26 mouse cellular contexts compared by ENCODE assay signal in the genomic region with DNA sequence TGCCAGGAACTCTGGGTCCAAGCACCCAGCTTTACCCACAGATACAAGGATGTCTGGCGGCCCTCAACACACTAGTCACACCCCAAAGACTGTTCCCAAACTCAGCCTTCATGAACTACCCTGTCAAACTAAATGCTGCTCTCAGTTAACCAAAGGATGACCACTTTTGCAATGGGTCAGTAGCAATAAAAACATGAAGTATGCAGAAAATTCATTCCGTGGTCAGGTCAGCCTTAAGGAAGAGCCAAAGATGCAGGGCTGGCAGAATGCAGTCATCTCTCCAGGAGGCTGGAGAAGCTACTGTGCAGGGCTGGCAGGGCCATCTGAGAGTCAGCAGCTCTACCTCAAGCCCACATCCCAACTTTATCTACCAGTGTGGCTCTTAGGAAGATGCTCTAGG. TPM values are rescaled to one million over a fixed set of nuclear protein-coding genes. Genes with fewer than 3 reads are reported as not detected.
DNase-seq lines count a peak whose midpoint lies in the region; ATAC-seq and TF ChIP-seq lines count a peak whose summit lies in the region.
"Had no signal": no experiment of that assay in that cellular context is flagged by ENCODE, and none has a peak within 500 bp of the region (broad histone marks: within the 10 kb centered on the region; RNA-seq: fewer than 3 reads in every experiment).

No protein-coding gene starts in this region.

- H3K4me3 ChIP-seq in kidney, adult 2 months (ENCODE audit: insufficient read depth, low read depth, low read length), result no peak overlapping the region
- H3K4me3 ChIP-seq in kidney, embryonic 16.5 days (ENCODE audit: low read length), result no peak overlapping the region
- H3K4me3 ChIP-seq: embryonic facial prominence, embryonic 13.5 days; embryonic facial prominence, embryonic 15.5 days; erythroblast, embryonic 14.5 days; forebrain, embryonic 10.5 days; forebrain, embryonic 12.5 days had no signal

- DNase-seq in kidney, adult 2 months, result peak; percentile 6
- peak; percentile 85 for DNase-seq in Muller cell, postnatal 12 days (ENCODE audit: inconsistent ontology term)
- no peak for DNase-seq in Patski (ENCODE audit: low read depth, low spot score)
- no peak for DNase-seq in thymus, postnatal 36 days
- no peak for DNase-seq in spleen, postnatal 10 days (ENCODE audit: low spot score in 2 of 2)
- DNase-seq: adrenal gland, adult 2 months; adrenal gland, postnatal 10 days; adrenal gland, postnatal 25 days; B cell, adult 2 months; cerebellum, adult 11 months; cerebellum, adult 18-20 months; cerebellum, adult 8-10 months; cerebellum, adult 9-11 months; cerebellum, postnatal 14 days; cerebellum, postnatal 36 days; embryo, embryonic 11 days; forebrain, postnatal 0 days had no signal

- H3K27me3 ChIP-seq in kidney, adult 2 months (replicated peaks; ENCODE audit: control insufficient read depth, insufficient read depth, low read length), result no peaks in the 10 kb centered on the region
- no peaks in the 10 kb centered on the region for H3K27me3 ChIP-seq in kidney, embryonic 16.5 days (ENCODE audit: insufficient read depth, low read length)
- no peaks in the 10 kb centered on the region for H3K27me3 ChIP-seq in Patski
- H3K27me3 ChIP-seq: embryonic facial prominence, embryonic 13.5 days; embryonic facial prominence, embryonic 15.5 days; forebrain, embryonic 12.5 days had no signal

- no peak for ATAC-seq in kidney, embryonic 16.5 days (ENCODE audit: low FRiP score, low TSS enrichment)
- ATAC-seq in Patski, result peak; percentile 61
- ATAC-seq: CD4-positive, CD25-positive, alpha-beta regulatory T cell, adult 4 months; forebrain, embryonic 14.5 days; forebrain, postnatal 0 days had no signal

- in situ Hi-C loops in Patski (cut with MboI; ENCODE audit: low pct_unique_long_range_greater_than_20kb), result no loop called here

- CTCF ChIA-PET in Patski (lab: Charles Lee), result interaction anchor here (1.2 to 1.7 kb wide), 2 partner anchors 27 to 29 kb away, joined by 3 to 4 read pairs; a partner anchor contains a TSS

- no peaks in the 10 kb centered on the region for H3K9me3 ChIP-seq in kidney, embryonic 16.5 days (ENCODE audit: low read length)
- H3K9me3 ChIP-seq: embryonic facial prominence, embryonic 13.5 days; embryonic facial prominence, embryonic 15.5 days; forebrain, embryonic 10.5 days; forebrain, embryonic 12.5 days; G1E had no signal

- TF ChIP-seq POLR2A in kidney, adult 2 months (IDR thresholded peaks at IDR 0.05; ENCODE audit: low read depth, low read length), result no peak

- no peak overlapping the region for H3K27ac ChIP-seq in kidney, adult 2 months (ENCODE audit: insufficient read depth, low read depth, low read length)
- no peak overlapping the region for H3K27ac ChIP-seq in kidney, embryonic 16.5 days (ENCODE audit: low read length)
- H3K27ac ChIP-seq: embryonic facial prominence, embryonic 13.5 days; embryonic facial prominence, embryonic 15.5 days; forebrain, embryonic 10.5 days; forebrain, embryonic 12.5 days had no signal

- peaks cover 38% of the 10 kb centered on the region for H3K4me1 ChIP-seq in kidney, adult 2 months (ENCODE audit: control insufficient read depth, insufficient read depth, low read length)
- H3K4me1 ChIP-seq in kidney, embryonic 16.5 days (ENCODE audit: insufficient read depth, low read length), result no peaks in the 10 kb centered on the region
- H3K4me1 ChIP-seq: embryonic facial prominence, embryonic 13.5 days; forebrain, embryonic 12.5 days had no signal

- TF ChIP-seq CTCF in kidney, adult 2 months (conservative IDR thresholded peaks at IDR 0.05; ENCODE audit: insufficient read depth, insufficient read length, low read depth, low read length), result no peak
- TF ChIP-seq CTCF in Patski (IDR thresholded peaks at IDR 0.05), result no peak

- POLR2A ChIA-PET in Patski (lab: Charles Lee), result no interaction called here

- H3K36me3 ChIP-seq in kidney, adult 2 months (ENCODE audit: control insufficient read depth, insufficient read depth, low read length), result no peaks in the 10 kb centered on the region; the same call in 1 of the 2 replicates
- H3K36me3 ChIP-seq in kidney, embryonic 16.5 days (ENCODE audit: insufficient read depth, low read length), result peaks cover 4% of the 10 kb centered on the region; the same call in 1 of the 2 replicates
- H3K36me3 ChIP-seq: embryonic facial prominence, embryonic 13.5 days; embryonic facial prominence, embryonic 15.5 days had no signal

- no peak overlapping the region for H3K9ac ChIP-seq in kidney, embryonic 16.5 days (replicated peaks; ENCODE audit: low read length)
- H3K9ac ChIP-seq: embryonic facial prominence, embryonic 13.5 days; embryonic facial prominence, embryonic 15.5 days; forebrain, embryonic 12.5 days; forebrain, postnatal 0 days had no signal

- WGBS in kidney, adult 2 months, result 72% methylated on average over 2 of the region's 2 CpGs
- 89% methylated on average over 2 of the region's 2 CpGs for WGBS in kidney, embryonic 16.5 days

- H3K4me2 ChIP-seq in kidney, embryonic 16.5 days (replicated peaks; ENCODE audit: low read depth, low read length), result no peak overlapping the region
- H3K4me2 ChIP-seq: embryonic facial prominence, embryonic 13.5 days; embryonic facial prominence, embryonic 15.5 days; forebrain, embryonic 12.5 days had no signal

RNA-seq across cellular contexts. Expression of a gene that starts 10.7 kb away (rescaled TPM):
- 397 and 415 TPM in 2 replicates for polyA plus RNA-seq in kidney, adult 2 months (2012; rRNA removed)
- 22.3 and 23.0 TPM in 2 replicates for polyA plus RNA-seq in kidney, embryonic 16.5 days (2015; fragmentation: Nextera tagmentation; extraction: Ambion mirVana)
- polyA plus RNA-seq in Patski (2021), result 1.3 TPM

RNA-seq across cellular contexts. Expression of a gene that starts 26.6 kb away (rescaled TPM):
- 135 and 142 TPM in 2 replicates for polyA plus RNA-seq in kidney, adult 2 months (2012; rRNA removed)
- polyA plus RNA-seq in kidney, embryonic 16.5 days (2015; fragmentation: Nextera tagmentation; extraction: Ambion mirVana), result 103 and 104 TPM in 2 replicates
- 59.5 TPM for polyA plus RNA-seq in Patski (2021)

RNA-seq across cellular contexts. Expression of a gene that starts 48.1 kb away (rescaled TPM):
- polyA plus RNA-seq in kidney, adult 2 months (2012; rRNA removed), result 18.9 and 26.7 TPM in 2 replicates
- polyA plus RNA-seq in kidney, embryonic 16.5 days (2015; fragmentation: Nextera tagmentation; extraction: Ambion mirVana), result 1.0 and 3.4 TPM in 2 replicates
- 0.90 TPM for polyA plus RNA-seq in Patski (2021)
- polyA plus RNA-seq: CD4-positive, CD25-positive, alpha-beta regulatory T cell, adult 4 months; G1E had no signal

Comparison
In these comparisons a context has a peak if more than half of its experiments do, and no peak if none do; other contexts are left out.
1. RNA of a gene that starts 10.7 kb away (polyA plus RNA-seq): 397 to 415 TPM in kidney, adult 2 months; 22.3 to 23.0 TPM in kidney, embryonic 16.5 days and 1.3 TPM in Patski (single experiment); every median in the first group is over 10 times any median in the second.
2. DNase-seq: peak in kidney, adult 2 months (single experiment) and Muller cell, postnatal 12 days (single experiment); none in Patski (single experiment), thymus, postnatal 36 days (0 of 2) and spleen, postnatal 10 days (0 of 2).